In the genomic region with DNA sequence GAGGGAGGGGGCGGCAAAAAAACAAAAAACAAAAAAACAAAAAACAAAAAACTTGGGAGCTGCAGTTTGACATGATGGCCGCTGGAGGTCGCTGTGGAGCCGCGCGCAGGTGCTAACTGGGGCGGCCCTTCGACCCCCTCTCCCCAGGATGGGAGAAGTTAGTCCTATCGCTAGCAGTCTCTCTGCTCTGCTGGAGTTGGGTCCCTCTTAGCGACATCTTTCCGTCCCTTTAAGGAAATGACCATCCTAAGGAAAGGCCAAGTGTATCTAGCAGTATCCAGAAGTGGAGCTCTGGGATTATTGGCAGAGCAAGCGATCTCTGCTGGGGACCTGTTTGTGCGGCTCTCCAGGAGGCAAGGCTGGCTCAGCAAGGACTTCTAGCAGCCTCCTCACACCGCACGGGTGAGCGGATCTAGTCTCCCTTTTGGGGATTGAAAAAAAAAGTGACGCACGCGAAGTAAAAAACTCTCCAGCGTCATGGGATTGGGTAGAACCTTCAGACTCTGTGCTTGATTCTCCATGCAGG, we compare ENCODE assay signal across 8 mouse cellular contexts. TPM values are rescaled to one million over a fixed set of nuclear protein-coding genes. Genes with fewer than 3 reads are reported as not detected.
A peak's percentile ranks its signal among the peaks of the same experiment; 100 is the strongest.
DNase-seq lines count a peak whose midpoint lies in the region; ATAC-seq and TF ChIP-seq lines count a peak whose summit lies in the region.

No protein-coding gene starts in this region.

- peak overlapping the region; percentile 52 for H3K9ac ChIP-seq in forebrain, embryonic 11.5 days (ENCODE audit: low read length)
- 0 out of 2 replicates have a peak overlapping the region, but pooled peaks have one; percentile 19 for H3K9ac ChIP-seq in hindbrain, embryonic 15.5 days
- peak overlapping the region; percentile 57 for H3K9ac ChIP-seq in liver, embryonic 12.5 days
- no peak overlapping the region for H3K9ac ChIP-seq in neural tube, embryonic 12.5 days

- 0 out of 2 replicates have a peak, but pooled peaks cover 3% of the 10 kb centered on the region for H3K4me1 ChIP-seq in forebrain, embryonic 11.5 days (replicated peaks; ENCODE audit: control insufficient read depth, insufficient read depth, low read length)
- peaks cover 11% of the 10 kb centered on the region for H3K4me1 ChIP-seq in hindbrain, embryonic 15.5 days (replicated peaks)
- peaks cover 19% of the 10 kb centered on the region for H3K4me1 ChIP-seq in liver, embryonic 12.5 days
- H3K4me1 ChIP-seq in neural tube, embryonic 12.5 days = peaks cover 10% of the 10 kb centered on the region

- DNase-seq in cerebellum, postnatal 25 days = peak; percentile 25 to 40
- no peak for DNase-seq in cerebellum, postnatal 4 days (ENCODE audit: low spot score in 2 of 2)
- no peak for DNase-seq in Patski (ENCODE audit: low read depth, low spot score)
- DNase-seq in forebrain, embryonic 11.5 days (ENCODE audit: low spot score) = peak; percentile 72
- DNase-seq in left cerebral cortex, adult 8-10 months (ENCODE audit: low spot score in 2 of 2) = no peak

- POLR2A ChIA-PET in Patski (lab: Charles Lee) = interaction anchor here (0.7 kb wide), 1 partner anchor 122 kb away, joined by 3 read pairs; no protein-coding TSS in a partner anchor

- no peaks in the 10 kb centered on the region for H3K9me3 ChIP-seq in forebrain, embryonic 11.5 days (ENCODE audit: control insufficient read depth, low read length)
- H3K9me3 ChIP-seq in hindbrain, embryonic 15.5 days = no peaks in the 10 kb centered on the region
- no peaks in the 10 kb centered on the region for H3K9me3 ChIP-seq in liver, embryonic 12.5 days (replicated peaks)
- no peaks in the 10 kb centered on the region for H3K9me3 ChIP-seq in neural tube, embryonic 12.5 days

- CTCF ChIA-PET in Patski (lab: Charles Lee) = interaction anchor here (0.7 to 2.4 kb wide), 23 partner anchors 9 to 381 kb away, joined by 3 to 9 read pairs (median 4); partner anchors contain the start of gene Cd247

- H3K4me3 ChIP-seq in forebrain, embryonic 11.5 days (ENCODE audit: low read depth, low read length) = peak overlapping the region; percentile 28
- peak overlapping the region; percentile 31 for H3K4me3 ChIP-seq in hindbrain, embryonic 15.5 days
- peak overlapping the region; percentile 53 for H3K4me3 ChIP-seq in liver, embryonic 12.5 days
- H3K4me3 ChIP-seq in neural tube, embryonic 12.5 days = peak overlapping the region; percentile 7

- in situ Hi-C loops in Patski (cut with MboI; ENCODE audit: low pct_unique_long_range_greater_than_20kb) = loop anchor here (5.0 kb wide), 1 partner anchor 192 kb away; no protein-coding TSS in a partner anchor

- H3K36me3 ChIP-seq in forebrain, embryonic 11.5 days (ENCODE audit: control insufficient read depth, insufficient read depth, low read length) = no peaks in the 10 kb centered on the region
- no peaks in the 10 kb centered on the region for H3K36me3 ChIP-seq in hindbrain, embryonic 15.5 days
- no peaks in the 10 kb centered on the region for H3K36me3 ChIP-seq in liver, embryonic 12.5 days
- H3K36me3 ChIP-seq in neural tube, embryonic 12.5 days = no peaks in the 10 kb centered on the region

- ATAC-seq in Patski = peak; percentile 26
- peak; percentile 63 for ATAC-seq in forebrain, embryonic 11.5 days (replicated peaks; ENCODE audit: low FRiP score)
- peak; percentile 39; the same call in 1 of the 2 replicates for ATAC-seq in hindbrain, embryonic 15.5 days (ENCODE audit: low FRiP score, low read depth)
- ATAC-seq in liver, embryonic 12.5 days = peak; percentile 61
- ATAC-seq in neural tube, embryonic 12.5 days (ENCODE audit: low FRiP score, low read depth) = peak; percentile 59; the same call in 1 of the 2 replicates

- H3K27ac ChIP-seq in forebrain, embryonic 11.5 days (ENCODE audit: low read depth, low read length) = no peak overlapping the region
- H3K27ac ChIP-seq in hindbrain, embryonic 15.5 days (replicated peaks) = no peak overlapping the region
- no peak overlapping the region; the same call in 1 of the 2 replicates for H3K27ac ChIP-seq in liver, embryonic 12.5 days
- no peak overlapping the region for H3K27ac ChIP-seq in neural tube, embryonic 12.5 days

- peak overlapping the region; percentile 57 for H3K4me2 ChIP-seq in forebrain, embryonic 11.5 days (ENCODE audit: low read depth, low read length, severe bottlenecking)
- H3K4me2 ChIP-seq in hindbrain, embryonic 15.5 days = peak overlapping the region; percentile 57
- peak overlapping the region; percentile 77 for H3K4me2 ChIP-seq in liver, embryonic 12.5 days
- H3K4me2 ChIP-seq in neural tube, embryonic 12.5 days (replicated peaks) = peak overlapping the region; percentile 51

- WGBS in forebrain, embryonic 11.5 days = 3% methylated on average over 20 of the region's 20 CpGs
- 3% methylated on average over 20 of the region's 20 CpGs for WGBS in hindbrain, embryonic 15.5 days
- 7% methylated on average over 20 of the region's 20 CpGs for WGBS in liver, embryonic 12.5 days (ENCODE audit: insufficient replicate concordance)
- WGBS in neural tube, embryonic 12.5 days = 3% methylated on average over 20 of the region's 20 CpGs

- peak; percentile 91 for TF ChIP-seq CTCF in Patski (IDR thresholded peaks at IDR 0.05)

- H3K27me3 ChIP-seq in Patski = no peaks in the 10 kb centered on the region
- H3K27me3 ChIP-seq in forebrain, embryonic 11.5 days (ENCODE audit: control insufficient read depth, insufficient read depth, low read length) = peaks cover 7% of the 10 kb centered on the region; the same call in 1 of the 2 replicates
- H3K27me3 ChIP-seq in hindbrain, embryonic 15.5 days = peaks cover 46% of the 10 kb centered on the region
- peaks cover 9% of the 10 kb centered on the region; the same call in 1 of the 2 replicates for H3K27me3 ChIP-seq in liver, embryonic 12.5 days (replicated peaks)
- peaks cover 37% of the 10 kb centered on the region for H3K27me3 ChIP-seq in neural tube, embryonic 12.5 days (replicated peaks)

RNA-seq across cellular contexts. Expression of gene Cd247, which starts 7.8 kb away (rescaled TPM):
- polyA plus RNA-seq in Patski (2021) = 1.6 TPM
- polyA plus RNA-seq in forebrain, embryonic 11.5 days (2014; fragmentation: Nextera tagmentation; extraction: Ambion mirVana) = 1.7 and 2.5 TPM in 2 replicates
- polyA plus RNA-seq in hindbrain, embryonic 15.5 days (2015; fragmentation: Nextera tagmentation; extraction: Ambion mirVana) = 0.51 and 0.69 TPM in 2 replicates
- 0.23 and 0.32 TPM in 2 replicates for polyA plus RNA-seq in liver, embryonic 12.5 days (2016; fragmentation: Nextera tagmentation; extraction: Ambion mirVana)
- 1.2 and 1.8 TPM in 2 replicates for polyA plus RNA-seq in neural tube, embryonic 12.5 days (2016; fragmentation: Nextera tagmentation; extraction: Ambion mirVana)
- total RNA-seq in left cerebral cortex, adult 8-10 months (2022) = not detected

RNA-seq across cellular contexts. Expression of gene Creg1, which starts 17.1 kb away (rescaled TPM):
- 26.5 TPM for polyA plus RNA-seq in Patski (2021)
- 28.9 and 35.3 TPM in 2 replicates for polyA plus RNA-seq in forebrain, embryonic 11.5 days (2014; fragmentation: Nextera tagmentation; extraction: Ambion mirVana)
- 32.7 and 34.1 TPM in 2 replicates for polyA plus RNA-seq in hindbrain, embryonic 15.5 days (2015; fragmentation: Nextera tagmentation; extraction: Ambion mirVana)
- 299 and 300 TPM in 2 replicates for polyA plus RNA-seq in liver, embryonic 12.5 days (2016; fragmentation: Nextera tagmentation; extraction: Ambion mirVana)
- 33.0 and 33.1 TPM in 2 replicates for polyA plus RNA-seq in neural tube, embryonic 12.5 days (2016; fragmentation: Nextera tagmentation; extraction: Ambion mirVana)
- total RNA-seq in left cerebral cortex, adult 8-10 months (2022) = 10 to 100 TPM; 32.5 to 44.4 (median 38.7) TPM

Comparison
In these comparisons a context has a peak if more than half of its experiments do, and no peak if none do; other contexts are left out.
1. DNase-seq: peak in cerebellum, postnatal 25 days (2 of 2) and forebrain, embryonic 11.5 days (single experiment); none in cerebellum, postnatal 4 days (0 of 2), Patski (single experiment) and left cerebral cortex, adult 8-10 months (0 of 2).
2. Peak in every context shown above with its lines, with median percentiles within 50 percentile points of each other: ATAC-seq, H3K4me2 ChIP-seq and H3K4me3 ChIP-seq.